Mouse (Mus musculus) liver, embryonic 12.5 days (tissue): ENCODE results near the gene Syne3. TPM values are rescaled to one million over a fixed set of nuclear protein-coding genes. Genes with fewer than 3 reads are reported as not detected.

Experiments
- ATAC-seq: fragments of 200-750 bp; cut with Nextera tagmentation; 2 replicates; pipeline ENCODE4 v1.8.0; 2017; ENCODE audit warnings: moderate number of reproducible peaks, mild to moderate bottlenecking, moderate library complexity
- H3K27ac ChIP-seq: fragments of 300-500 bp; sonication (generic); 2 replicates; pipeline ENCODE4 v1.5.1; 2016; ENCODE audit warnings: mild to moderate bottlenecking
- H3K27me3 ChIP-seq: fragments of 300-500 bp; sonication (generic); replicated peaks from 2 replicates; pipeline ENCODE4 v1.6.1; 2016; ENCODE audit warnings: mild to moderate bottlenecking, moderate library complexity
- H3K36me3 ChIP-seq: fragments of 300-500 bp; sonication (generic); 2 replicates; pipeline ENCODE4 v1.6.1; 2016; ENCODE audit warnings: mild to moderate bottlenecking, moderate library complexity
- H3K4me1 ChIP-seq: fragments of 300-500 bp; sonication (generic); 2 replicates; pipeline ENCODE4 v1.6.1; 2016
- H3K4me2 ChIP-seq: fragments of 300-500 bp; sonication (generic); 2 replicates; pipeline ENCODE4 v1.6.1; 2016; ENCODE audit warnings: mild to moderate bottlenecking, moderate library complexity
- H3K4me3 ChIP-seq: fragments of 300-500 bp; sonication (generic); 2 replicates; pipeline ENCODE4 v1.5.1; 2016; ENCODE audit warnings: mild to moderate bottlenecking, moderate library complexity
- H3K9ac ChIP-seq: fragments of 300-500 bp; sonication (generic); 2 replicates; pipeline ENCODE4 v1.6.1; 2016; ENCODE audit warnings: mild to moderate bottlenecking, moderate library complexity
- H3K9me3 ChIP-seq: fragments of 300-500 bp; sonication (generic); replicated peaks from 2 replicates; pipeline ENCODE4 v1.6.1; 2016; ENCODE audit warnings: mild to moderate bottlenecking, moderate library complexity
- WGBS: fragments of 180-500 bp; shearing (Covaris S2); methylation state at CpG from one replicate; pipeline ENCODE4 v1.1.7; 2016; ENCODE audit not compliant: insufficient replicate concordance; 5-methylcytosine and 5-hydroxymethylcytosine counted together
- polyA plus RNA-seq: library from polyadenylated mRNA; unstranded; fragments of >200 nt; fragmentation: Nextera tagmentation; extraction: Ambion mirVana; gene quantifications from 2 replicates; pipeline ENCODE4 v1.2.1, GENCODE M21; 2016

The Syne3 gene
- polyA plus RNA-seq, 1 experiment from 2014 or later, result 2.1 TPM

GRCm38 (mm10) chr12:104933800-104934199 is 75.8 kb downstream of the Syne3 start:
- no peak overlapping the region for H3K4me3 ChIP-seq

GRCm38 (mm10) chr12:104933217-104933616 is 76.4 kb downstream of the Syne3 start:
- WGBS, result 62% methylated on average over 2 of the region's 2 CpGs
- Histone ChIP-seq H3K27me3 (no peaks in the 10 kb centered on the region), H3K4me3 (no peak overlapping the region), H3K36me3 (peaks cover 27% of the 10 kb centered on the region), H3K27ac (no peak overlapping the region), H3K4me2 (no peak overlapping the region), H3K9ac (no peak overlapping the region), H3K4me1 (no peaks in the 10 kb centered on the region), H3K9me3 (peaks cover 6% of the 10 kb centered on the region)
- no peak for ATAC-seq

More at GRCm38 (mm10) chr12:104933800-104934199, 75.8 kb downstream of the Syne3 start:
- ATAC-seq, result no peak; the same call in 1 of the 2 replicates
- H3K27me3 ChIP-seq, result no peaks in the 10 kb centered on the region
- no peak overlapping the region for H3K9ac ChIP-seq
- no peaks in the 10 kb centered on the region for H3K4me1 ChIP-seq
- WGBS, result 69% methylated on average over 13 of the region's 13 CpGs
- H3K9me3 ChIP-seq, result peaks cover 6% of the 10 kb centered on the region
- H3K4me2 ChIP-seq, result no peak overlapping the region
- no peak overlapping the region for H3K27ac ChIP-seq
- H3K36me3 ChIP-seq, result peaks cover 32% of the 10 kb centered on the region

- H3K27ac ChIP-seq, result no peak overlapping the region
- H3K4me3 ChIP-seq, result no peak overlapping the region
- no peak for ATAC-seq
- H3K4me2 ChIP-seq, result no peak overlapping the region
- no peaks in the 10 kb centered on the region for H3K4me1 ChIP-seq
- 63% methylated on average over 2 of the region's 2 CpGs for WGBS
- no peaks in the 10 kb centered on the region for H3K36me3 ChIP-seq
- H3K27me3 ChIP-seq, result no peaks in the 10 kb centered on the region
- no peaks in the 10 kb centered on the region for H3K9me3 ChIP-seq
- H3K9ac ChIP-seq, result no peak overlapping the region
These were observed 83.8 kb downstream of the Syne3 start for GRCm38 (mm10) chr12:104925765-104926164.

GRCm38 (mm10) chr12:104925035-104925434 is 84.6 kb downstream of the Syne3 start:
- Histone ChIP-seq H3K27ac (no peak overlapping the region), H3K4me3 (no peak overlapping the region), H3K9me3 (no peaks in the 10 kb centered on the region), H3K27me3 (no peaks in the 10 kb centered on the region), H3K9ac (no peak overlapping the region), H3K4me2 (no peak overlapping the region), H3K4me1 (no peaks in the 10 kb centered on the region), H3K36me3 (no peaks in the 10 kb centered on the region)
- 79% methylated on average over 5 of the region's 5 CpGs for WGBS
- ATAC-seq, result no peak

- 79% methylated on average over 3 of the region's 3 CpGs for WGBS
- Histone ChIP-seq H3K36me3 (no peaks in the 10 kb centered on the region), H3K27ac (no peak overlapping the region), H3K27me3 (no peaks in the 10 kb centered on the region), H3K9me3 (no peaks in the 10 kb centered on the region), H3K4me1 (no peaks in the 10 kb centered on the region), H3K4me2 (no peak overlapping the region), H3K4me3 (no peak overlapping the region), H3K9ac (no peak overlapping the region)
- no peak for ATAC-seq
These were observed 85.1 kb downstream of the Syne3 start for GRCm38 (mm10) chr12:104924546-104924945.

- H3K36me3 ChIP-seq, result no peaks in the 10 kb centered on the region
- H3K4me3 ChIP-seq, result no peak overlapping the region
- no peaks in the 10 kb centered on the region for H3K9me3 ChIP-seq
- no peaks in the 10 kb centered on the region for H3K4me1 ChIP-seq
- no peaks in the 10 kb centered on the region for H3K27me3 ChIP-seq
- no peak for ATAC-seq
- 64% methylated on average over 19 of the region's 19 CpGs for WGBS
- no peak overlapping the region for H3K9ac ChIP-seq
- H3K27ac ChIP-seq, result no peak overlapping the region
- H3K4me2 ChIP-seq, result no peak overlapping the region
These were observed 85.6 kb downstream of the Syne3 start for GRCm38 (mm10) chr12:104923948-104924388.

GRCm38 (mm10) chr12:104922647-104923046 is 87.0 kb downstream of the Syne3 start:
- no peak for ATAC-seq
- Histone ChIP-seq H3K27me3 (no peaks in the 10 kb centered on the region), H3K36me3 (no peaks in the 10 kb centered on the region), H3K4me1 (no peaks in the 10 kb centered on the region), H3K27ac (no peak overlapping the region), H3K4me2 (no peak overlapping the region), H3K9me3 (no peaks in the 10 kb centered on the region), H3K4me3 (no peak overlapping the region), H3K9ac (no peak overlapping the region)
- 53% methylated on average over 8 of the region's 8 CpGs for WGBS

- Histone ChIP-seq H3K36me3 (no peaks in the 10 kb centered on the region), H3K4me1 (no peaks in the 10 kb centered on the region), H3K27ac (no peak overlapping the region), H3K4me3 (no peak overlapping the region), H3K9me3 (no peaks in the 10 kb centered on the region), H3K27me3 (no peaks in the 10 kb centered on the region), H3K4me2 (no peak overlapping the region), H3K9ac (no peak overlapping the region)
- ATAC-seq, result no peak
- WGBS, result 78% methylated on average over 7 of the region's 7 CpGs
These were observed 88.5 kb downstream of the Syne3 start for GRCm38 (mm10) chr12:104921071-104921470.

GRCm38 (mm10) chr12:104919247-104919646 is 90.4 kb downstream of the Syne3 start:
- 56% methylated on average over 2 of the region's 2 CpGs for WGBS
- no peaks in the 10 kb centered on the region for H3K9me3 ChIP-seq

GRCm38 (mm10) chr12:104917927-104918326 is 91.7 kb downstream of the Syne3 start:
- 72% methylated on average over 2 of the region's 2 CpGs for WGBS
- Histone ChIP-seq H3K9me3 (no peaks in the 10 kb centered on the region), H3K9ac (no peak overlapping the region), H3K4me1 (no peaks in the 10 kb centered on the region), H3K4me2 (no peak overlapping the region), H3K27ac (no peak overlapping the region), H3K27me3 (no peaks in the 10 kb centered on the region), H3K36me3 (no peaks in the 10 kb centered on the region), H3K4me3 (no peak overlapping the region)
- ATAC-seq, result no peak

More at GRCm38 (mm10) chr12:104919247-104919646, 90.4 kb downstream of the Syne3 start:
- H3K36me3 ChIP-seq, result no peaks in the 10 kb centered on the region
- ATAC-seq, result no peak
- H3K4me1 ChIP-seq, result no peaks in the 10 kb centered on the region
- H3K4me3 ChIP-seq, result no peak overlapping the region
- H3K27me3 ChIP-seq, result no peaks in the 10 kb centered on the region
- H3K9ac ChIP-seq, result no peak overlapping the region
- no peak overlapping the region for H3K4me2 ChIP-seq
- H3K27ac ChIP-seq, result no peak overlapping the region

- Histone ChIP-seq H3K27ac (no peak overlapping the region), H3K4me2 (no peak overlapping the region), H3K36me3 (no peaks in the 10 kb centered on the region), H3K4me1 (peaks cover 4% of the 10 kb centered on the region), H3K9ac (no peak overlapping the region), H3K9me3 (no peaks in the 10 kb centered on the region), H3K27me3 (no peaks in the 10 kb centered on the region), H3K4me3 (no peak overlapping the region)
- no peak for ATAC-seq
- WGBS, result 72% methylated on average over 4 of the region's 4 CpGs
These were observed 92.3 kb downstream of the Syne3 start for GRCm38 (mm10) chr12:104917297-104917696.

GRCm38 (mm10) chr12:104916776-104917175 is 92.8 kb downstream of the Syne3 start:
- Histone ChIP-seq H3K27me3 (no peaks in the 10 kb centered on the region), H3K9ac (no peak overlapping the region), H3K4me2 (no peak overlapping the region), H3K9me3 (no peaks in the 10 kb centered on the region), H3K4me3 (no peak overlapping the region), H3K36me3 (no peaks in the 10 kb centered on the region), H3K4me1 (peaks cover 8% of the 10 kb centered on the region), H3K27ac (no peak overlapping the region)
- ATAC-seq, result no peak
- WGBS, result 71% methylated on average over 8 of the region's 8 CpGs

- ATAC-seq, result no peak
- Histone ChIP-seq H3K4me3 (no peak overlapping the region), H3K9ac (no peak overlapping the region), H3K4me1 (peaks cover 8% of the 10 kb centered on the region), H3K4me2 (no peak overlapping the region), H3K27me3 (no peaks in the 10 kb centered on the region), H3K9me3 (no peaks in the 10 kb centered on the region), H3K27ac (no peak overlapping the region), H3K36me3 (no peaks in the 10 kb centered on the region)
- WGBS, result 58% methylated on average over 4 of the region's 4 CpGs
These were observed 93.9 kb downstream of the Syne3 start for GRCm38 (mm10) chr12:104915681-104916080.
